Mouse (Mus musculus) thymus, adult 2 months (tissue): ENCODE results near the gene Madcam1.

ENCODE experiments used
- CTCF ChIP-seq: fragments of 200-500 bp; IDR thresholded peaks from 2 replicates; pipeline ENCODE4 v1.5.1; 2012; ENCODE audit warnings: mild to moderate bottlenecking, control low read depth, low read length, moderate library complexity, borderline replicate concordance; ENCODE audit not compliant: control insufficient read depth, poor library complexity, insufficient read depth; ENCODE audit errors: extremely low read depth
- POLR2A ChIP-seq: fragments of 200-500 bp; IDR thresholded peaks from 2 replicates; pipeline ENCODE4 v1.6.1; 2012; ENCODE audit warnings: mild to moderate bottlenecking, low read length, control low read depth, moderate library complexity; ENCODE audit not compliant: control insufficient read depth, poor library complexity, insufficient read depth; ENCODE audit errors: extremely low read depth

DNA sequence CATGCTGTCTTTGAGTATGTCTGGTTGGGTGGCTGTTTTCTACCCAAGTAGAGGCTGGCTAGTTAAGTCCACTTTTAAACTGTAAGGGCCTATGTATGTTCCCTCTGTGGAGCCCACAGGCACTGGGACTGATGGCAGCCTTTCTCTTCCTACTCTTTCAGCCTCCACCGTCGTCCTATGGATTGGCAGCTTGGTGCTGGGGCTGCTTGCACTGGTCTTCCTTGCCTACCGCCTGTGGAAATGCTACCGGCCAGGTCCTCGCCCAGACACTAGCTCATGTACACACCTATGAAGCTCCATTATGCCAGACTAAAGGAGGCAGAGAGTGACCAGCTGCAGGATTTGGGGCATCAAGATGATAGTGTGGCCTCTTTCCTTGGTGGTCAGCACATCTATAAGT is 3.7 kb downstream of the Madcam1 start:
- TF ChIP-seq CTCF (no peak), POLR2A (no peak)
